Mouse (Mus musculus) midbrain, embryonic 11.5 days (tissue): Measurements from ENCODE around the gene Sgsh. TPM values are rescaled to one million over a fixed set of nuclear protein-coding genes. Genes with fewer than 3 reads are reported as not detected.

Source experiments
- microRNA counts: library from miRNA; unstranded; fragments of <30 nt; microRNA quantifications from one replicate; lab custom pipeline; 2015
- microRNA-seq: library from miRNA; unstranded; fragments of <30 nt; microRNA quantifications from one replicate; pipeline ENCODE4, GENCODE M21; 2017
- polyA plus RNA-seq: library from polyadenylated mRNA; unstranded; fragments of >200 nt; fragmentation: Nextera tagmentation; extraction: Ambion mirVana; gene quantifications from 2 replicates; pipeline ENCODE4 v1.2.1, GENCODE M21; 2014

Gene Sgsh
- polyA plus RNA-seq, 1 experiment from 2014 or later: 5.2 TPM

MicroRNA genes within 50 kb of the gene (microRNA counts, 519-probe panel; counts per million panel counts)
- microRNA mmu-miR-1932 (lab: Ali Mortazavi, UCI): not detected

Small RNAs within 50 kb of the gene (microRNA-seq; reads per million reads assigned to microRNA genes)
- not detected for gene Mir1932

Other genes with a start within 250 kb of the Sgsh start
- 13.3 and 15.2 TPM in 2 replicates for gene Tbc1d16, start 127.0 kb downstream of the Sgsh start, polyA plus RNA-seq
- gene Ccdc40, start 127.0 kb downstream of the Sgsh start, polyA plus RNA-seq: 18.6 and 18.9 TPM in 2 replicates
- 15.5 and 19.0 TPM in 2 replicates for gene Gaa, start 87.6 kb downstream of the Sgsh start, polyA plus RNA-seq
- 389 and 409 TPM in 2 replicates for gene Eif4a3, start 55.4 kb downstream of the Sgsh start, polyA plus RNA-seq
- gene Card14, start 47.8 kb downstream of the Sgsh start, polyA plus RNA-seq: not detected in 2 replicates
- 4.1 and 5.1 TPM in 2 replicates for gene Slc26a11, start within 50 bp of the Sgsh start, polyA plus RNA-seq
- 1.4 and 1.7 TPM in 2 replicates for gene Rnf213, start 37.6 kb upstream of the Sgsh start, polyA plus RNA-seq
- 13.2 and 14.0 TPM in 2 replicates for gene Endov, start 135.8 kb upstream of the Sgsh start, polyA plus RNA-seq
- gene Nptx1, start 192.2 kb upstream of the Sgsh start, polyA plus RNA-seq: 2.5 and 3.0 TPM in 2 replicates
- gene Rptor, start 247.4 kb upstream of the Sgsh start, polyA plus RNA-seq: 8.7 and 11.1 TPM in 2 replicates